Mouse (Mus musculus) heart, embryonic 16.5 days (tissue): ENCODE measurements around the gene Nop53. TPM values are rescaled to one million over a fixed set of nuclear protein-coding genes. Genes with fewer than 3 reads are reported as not detected.

ENCODE experiments used
- ATAC-seq: fragments of 200-750 bp; cut with Nextera tagmentation; replicated peaks from 2 replicates; pipeline ENCODE4 v1.8.0; 2017; ENCODE audit warnings: moderate number of reproducible peaks; ENCODE audit not compliant: insufficient read depth, low FRiP score; ENCODE audit errors: extremely low read depth
- H3K27ac ChIP-seq: fragments of 300-500 bp; sonication (generic); 2 replicates; pipeline ENCODE4 v1.5.1; 2014; ENCODE audit warnings: mild to moderate bottlenecking, low read length, control low read depth, moderate library complexity
- H3K27me3 ChIP-seq: fragments of 300-500 bp; sonication (generic); 2 replicates; pipeline ENCODE4 v1.6.1; 2014; ENCODE audit warnings: low read length, mixed read lengths; ENCODE audit not compliant: control insufficient read depth, insufficient read depth
- H3K36me3 ChIP-seq: fragments of 300-500 bp; sonication (generic); 2 replicates; pipeline ENCODE4 v1.6.1; 2014; ENCODE audit not compliant: control insufficient read depth, insufficient read depth
- H3K4me1 ChIP-seq: fragments of 300-500 bp; sonication (generic); 2 replicates; pipeline ENCODE4 v1.6.1; 2014; ENCODE audit warnings: low read length, mixed read lengths; ENCODE audit not compliant: control insufficient read depth, insufficient read depth
- H3K4me2 ChIP-seq: fragments of 300-500 bp; sonication (generic); 2 replicates; pipeline ENCODE4 v1.6.1; 2014; ENCODE audit warnings: low read depth, mild to moderate bottlenecking, control low read depth, low read length
- H3K4me3 ChIP-seq: fragments of 300-500 bp; sonication (generic); 2 replicates; pipeline ENCODE4 v1.5.1; 2014; ENCODE audit warnings: mild to moderate bottlenecking, control low read depth, low read length
- H3K9ac ChIP-seq: fragments of 300-500 bp; sonication (generic); 2 replicates; pipeline ENCODE4 v1.6.1; 2014; ENCODE audit warnings: low read length, control low read depth
- H3K9me3 ChIP-seq: fragments of 300-500 bp; sonication (generic); replicated peaks from 2 replicates; pipeline ENCODE4 v1.6.1; 2016; ENCODE audit warnings: low read length; ENCODE audit not compliant: control insufficient read depth
- WGBS: fragments of 180-500 bp; shearing (Covaris S2); extraction: QIAGEN DNeasy Blood & Tissue Kit; methylation state at CpG from one replicate; pipeline ENCODE4 v1.1.7; 2014; 5-methylcytosine and 5-hydroxymethylcytosine counted together
- polyA plus RNA-seq: library from polyadenylated mRNA; unstranded; fragments of >200 nt; fragmentation: Nextera tagmentation; extraction: Ambion mirVana; gene quantifications from 2 replicates; pipeline ENCODE4 v1.2.1, GENCODE M21; 2015

Nop53 gene
- polyA plus RNA-seq, 1 experiment from 2014 or later: 154 TPM

DNA sequence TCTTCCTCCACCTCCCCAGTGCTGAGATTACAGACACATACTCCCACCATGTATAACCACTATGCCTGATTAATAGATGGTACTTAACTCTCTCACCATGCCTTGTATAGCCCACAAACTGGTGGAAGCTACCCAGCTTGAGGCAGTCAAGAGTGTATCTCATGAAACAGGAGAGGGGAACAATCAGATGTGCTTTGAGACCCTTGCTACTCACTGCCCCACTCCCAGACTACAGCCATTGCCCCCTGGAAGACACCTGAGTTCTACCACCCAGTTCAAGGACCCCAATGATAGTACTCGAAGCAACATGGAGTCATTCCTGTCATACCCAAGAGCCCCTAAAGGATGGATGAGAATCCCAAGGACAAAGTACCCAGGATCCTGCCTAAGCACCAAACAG lies 39.3 kb downstream of the Nop53 start:
- Histone ChIP-seq H3K9ac (no peak overlapping the region), H3K4me2 (no peak overlapping the region), H3K27ac (no peak overlapping the region), H3K27me3 (no peaks in the 10 kb centered on the region), H3K36me3 (no peaks in the 10 kb centered on the region), H3K4me3 (no peak overlapping the region), H3K4me1 (no peaks in the 10 kb centered on the region), H3K9me3 (no peaks in the 10 kb centered on the region)
- no peak for ATAC-seq
- WGBS: 68% methylated on average over 1 of the region's 1 CpGs

GRCm38 (mm10) chr7:15905861-15906260 lies 40.0 kb downstream of the Nop53 start:
- 75% methylated on average over 7 of the region's 7 CpGs for WGBS
- no peak overlapping the region for H3K4me3 ChIP-seq
- no peaks in the 10 kb centered on the region for H3K4me1 ChIP-seq
- no peak overlapping the region for H3K27ac ChIP-seq
- H3K9me3 ChIP-seq: no peaks in the 10 kb centered on the region
- no peak overlapping the region for H3K4me2 ChIP-seq
- H3K36me3 ChIP-seq: no peaks in the 10 kb centered on the region
- no peaks in the 10 kb centered on the region for H3K27me3 ChIP-seq
- no peak for ATAC-seq
- H3K9ac ChIP-seq: no peak overlapping the region

DNA sequence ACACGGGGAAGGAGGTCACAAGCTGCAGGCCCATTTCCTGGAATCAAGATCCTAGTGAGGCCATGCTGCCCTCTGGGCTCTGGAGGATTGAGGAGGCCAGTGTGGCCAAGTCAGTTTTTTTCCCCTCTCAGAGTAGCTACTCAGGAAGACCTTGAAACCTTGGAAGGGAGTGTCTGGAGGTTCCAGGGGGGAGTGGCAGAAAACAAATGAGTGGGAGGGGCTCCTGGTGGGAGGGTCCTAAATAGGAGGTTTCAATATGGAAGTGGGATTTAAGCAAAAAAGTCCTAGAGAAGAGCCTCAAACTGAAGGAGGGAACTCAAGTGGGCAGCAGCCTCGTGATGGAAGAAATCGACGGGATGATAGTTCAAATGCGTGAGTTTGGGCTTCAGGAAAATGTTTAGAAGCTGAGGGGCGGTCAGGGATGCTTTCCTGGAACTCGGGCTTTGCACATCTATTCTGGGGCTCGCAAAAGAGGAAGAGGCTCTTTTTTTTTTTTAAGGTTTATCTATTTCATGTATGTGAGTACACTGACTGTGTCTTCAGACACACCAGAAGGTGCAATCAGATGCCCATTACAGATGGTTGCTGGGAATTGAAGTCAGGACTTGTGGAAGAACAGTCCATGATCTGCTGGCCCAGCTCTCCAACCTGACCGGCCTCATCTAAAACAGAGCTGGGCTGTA lies 44.4 kb downstream of the Nop53 start:
- no peak for ATAC-seq
- H3K9me3 ChIP-seq: no peaks in the 10 kb centered on the region
- no peaks in the 10 kb centered on the region for H3K4me1 ChIP-seq
- H3K4me2 ChIP-seq: no peak overlapping the region
- no peak overlapping the region for H3K27ac ChIP-seq
- H3K4me3 ChIP-seq: no peak overlapping the region
- WGBS: 66% methylated on average over 9 of the region's 9 CpGs
- H3K27me3 ChIP-seq: no peaks in the 10 kb centered on the region
- H3K36me3 ChIP-seq: no peaks in the 10 kb centered on the region
- H3K9ac ChIP-seq: no peak overlapping the region

- Histone ChIP-seq H3K9ac (no peak overlapping the region), H3K9me3 (no peaks in the 10 kb centered on the region), H3K27me3 (no peaks in the 10 kb centered on the region), H3K4me1 (no peaks in the 10 kb centered on the region), H3K4me3 (no peak overlapping the region), H3K27ac (no peak overlapping the region), H3K36me3 (no peaks in the 10 kb centered on the region), H3K4me2 (no peak overlapping the region)
- 47% methylated on average over 1 of the region's 1 CpGs for WGBS
- no peak for ATAC-seq
Measured at GRCm38 (mm10) chr7:15894251-15894650, 51.6 kb downstream of the Nop53 start.

Other genes with a start within 250 kb of the Nop53 start
- not detected in 2 replicates for gene Obox5, start 195.9 kb downstream of the Nop53 start, polyA plus RNA-seq
- not detected in 2 replicates for gene Obox6, start 106.4 kb downstream of the Nop53 start, polyA plus RNA-seq
- not detected in 2 replicates for gene Crx, start 66.1 kb downstream of the Nop53 start, polyA plus RNA-seq
- gene Crxos, start 63.5 kb downstream of the Nop53 start, polyA plus RNA-seq: not detected in 2 replicates
- 654 and 659 TPM in 2 replicates for gene Selenow, start 23.7 kb downstream of the Nop53 start, polyA plus RNA-seq
- gene Ehd2, start 21.5 kb upstream of the Nop53 start, polyA plus RNA-seq: 61.8 and 66.7 TPM in 2 replicates
- gene Bicra, start 101.8 kb upstream of the Nop53 start, polyA plus RNA-seq: 4.7 and 4.8 TPM in 2 replicates
- 0.05 TPM in 1 of 2 replicates, not detected in the other for gene Zfp541, start 115.7 kb upstream of the Nop53 start, polyA plus RNA-seq
- 166 and 168 TPM in 2 replicates for gene Napa, start 152.4 kb upstream of the Nop53 start, polyA plus RNA-seq
- gene Kptn, start 173.8 kb upstream of the Nop53 start, polyA plus RNA-seq: 32.5 and 36.1 TPM in 2 replicates
- gene Slc8a2, start 183.8 kb upstream of the Nop53 start, polyA plus RNA-seq: 0.15 and 0.20 TPM in 2 replicates
- gene Meis3, start 229.0 kb upstream of the Nop53 start, polyA plus RNA-seq: 14.5 and 15.4 TPM in 2 replicates